Mouse (Mus musculus): ENCODE measurements around the gene Ppp2r5e. TPM values are rescaled to one million over a fixed set of nuclear protein-coding genes. Genes with fewer than 3 reads are reported as not detected.

Ppp2r5e gene
- polyA plus RNA-seq, 1 experiment from 2014 or later = 3.8 TPM

DNA sequence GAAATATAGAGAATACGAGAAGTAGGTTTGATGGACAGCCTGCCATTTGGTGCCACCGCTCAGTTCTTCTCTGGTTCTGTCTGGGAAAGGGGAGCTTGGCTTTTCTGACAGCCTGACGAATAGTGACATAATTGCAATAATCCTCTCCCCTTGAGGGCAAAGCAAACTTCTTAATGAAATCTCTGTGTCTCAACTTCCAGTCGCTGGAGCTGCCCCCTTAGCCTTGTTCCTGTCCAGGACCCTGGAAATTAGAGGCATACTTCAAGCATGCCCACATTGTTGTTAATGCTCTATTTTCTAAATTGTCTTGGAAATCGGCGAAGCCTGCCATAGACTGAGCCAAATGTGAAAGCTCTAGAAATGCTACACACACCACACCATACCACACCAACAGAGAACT, 167.3 kb downstream of the Ppp2r5e start:
- 75% methylated on average over 6 of the region's 6 CpGs for WGBS (ENCODE audit: insufficient replicate concordance)
- no peak overlapping the region for H3K27ac ChIP-seq (ENCODE audit: low read length)
- H3K36me3 ChIP-seq (ENCODE audit: control insufficient read depth, insufficient read depth) = no peaks in the 10 kb centered on the region
- H3K4me1 ChIP-seq (ENCODE audit: control insufficient read depth, low read depth, low read length) = no peaks in the 10 kb centered on the region
- no peak for ATAC-seq (ENCODE audit: low read depth)
- no peaks in the 10 kb centered on the region for H3K27me3 ChIP-seq (ENCODE audit: control insufficient read depth, insufficient read depth, low read depth, low read length)
- H3K4me3 ChIP-seq (ENCODE audit: low read depth, low read length) = no peak overlapping the region
- no peak overlapping the region for H3K9ac ChIP-seq (ENCODE audit: low read depth, low read length)
- no peak overlapping the region for H3K4me2 ChIP-seq (ENCODE audit: low read depth, low read length)
- H3K9me3 ChIP-seq (replicated peaks; ENCODE audit: control insufficient read depth, low read length) = no peaks in the 10 kb centered on the region

GRCm38 (mm10) chr12:75425882-75426281, 170.2 kb downstream of the Ppp2r5e start:
- no peaks in the 10 kb centered on the region for H3K36me3 ChIP-seq (ENCODE audit: control insufficient read depth, insufficient read depth)
- WGBS (ENCODE audit: insufficient replicate concordance) = 65% methylated on average over 7 of the region's 7 CpGs
- H3K4me1 ChIP-seq (ENCODE audit: control insufficient read depth, low read depth, low read length) = no peaks in the 10 kb centered on the region
- no peak for ATAC-seq (ENCODE audit: low read depth)
- no peaks in the 10 kb centered on the region for H3K27me3 ChIP-seq (ENCODE audit: control insufficient read depth, insufficient read depth, low read depth, low read length)
- H3K9ac ChIP-seq (ENCODE audit: low read depth, low read length) = no peak overlapping the region
- no peak overlapping the region for H3K27ac ChIP-seq (ENCODE audit: low read length)
- H3K4me3 ChIP-seq (ENCODE audit: low read depth, low read length) = no peak overlapping the region
- no peak overlapping the region for H3K4me2 ChIP-seq (ENCODE audit: low read depth, low read length)
- no peaks in the 10 kb centered on the region for H3K9me3 ChIP-seq (replicated peaks; ENCODE audit: control insufficient read depth, low read length)

DNA sequence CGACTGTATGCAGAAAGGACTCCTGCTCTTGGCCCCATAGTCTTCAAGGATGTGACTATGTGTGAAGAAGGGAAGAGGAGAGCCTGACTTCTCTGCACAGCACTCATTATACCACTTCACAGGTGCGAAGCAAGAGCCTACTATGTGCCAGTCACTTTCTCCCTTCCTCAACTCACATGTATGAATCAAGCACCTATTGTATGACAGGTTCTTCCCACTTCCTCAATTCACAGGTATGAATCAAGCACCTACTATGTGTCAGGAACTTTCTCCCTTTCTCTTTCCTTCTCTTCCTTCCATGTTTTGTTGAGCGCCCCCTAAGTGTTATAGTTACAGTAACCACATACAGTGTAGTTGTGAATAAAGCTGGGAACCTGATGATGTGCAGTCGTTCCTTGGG, 171.2 kb downstream of the Ppp2r5e start:
- Histone ChIP-seq H3K9me3 (replicated peaks; ENCODE audit: control insufficient read depth, low read length) (no peaks in the 10 kb centered on the region), H3K27me3 (ENCODE audit: control insufficient read depth, insufficient read depth, low read depth, low read length) (no peaks in the 10 kb centered on the region), H3K4me2 (ENCODE audit: low read depth, low read length) (no peak overlapping the region), H3K4me1 (ENCODE audit: control insufficient read depth, low read depth, low read length) (no peaks in the 10 kb centered on the region), H3K9ac (ENCODE audit: low read depth, low read length) (no peak overlapping the region), H3K27ac (ENCODE audit: low read length) (no peak overlapping the region), H3K36me3 (ENCODE audit: control insufficient read depth, insufficient read depth) (no peaks in the 10 kb centered on the region), H3K4me3 (ENCODE audit: low read depth, low read length) (no peak overlapping the region)
- ATAC-seq (ENCODE audit: low read depth) = no peak
- 57% methylated on average over 4 of the region's 4 CpGs for WGBS (ENCODE audit: insufficient replicate concordance)

DNA sequence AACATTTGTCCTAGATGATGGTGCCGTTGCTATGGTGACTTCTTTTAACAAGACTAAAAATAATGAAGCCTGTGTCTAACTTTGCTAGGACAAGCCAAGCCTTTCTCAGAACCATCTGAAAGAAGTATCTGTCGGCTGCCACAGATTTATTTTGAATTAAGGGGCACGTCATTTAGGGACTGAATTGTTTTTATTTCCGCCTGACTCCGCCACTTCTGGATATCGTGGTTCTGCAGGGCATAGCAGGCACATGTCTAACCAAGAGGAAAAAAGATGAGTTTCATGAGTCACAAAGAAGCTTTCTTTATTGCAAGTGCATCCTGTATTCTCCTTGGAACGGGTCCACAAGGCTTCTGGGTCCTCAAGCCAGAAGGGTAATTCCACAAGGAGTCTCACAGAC, 171.7 kb downstream of the Ppp2r5e start:
- Histone ChIP-seq H3K36me3 (ENCODE audit: control insufficient read depth, insufficient read depth) (no peaks in the 10 kb centered on the region), H3K27me3 (ENCODE audit: control insufficient read depth, insufficient read depth, low read depth, low read length) (no peaks in the 10 kb centered on the region), H3K9ac (ENCODE audit: low read depth, low read length) (no peak overlapping the region), H3K4me3 (ENCODE audit: low read depth, low read length) (no peak overlapping the region), H3K9me3 (replicated peaks; ENCODE audit: control insufficient read depth, low read length) (no peaks in the 10 kb centered on the region), H3K27ac (ENCODE audit: low read length) (no peak overlapping the region), H3K4me2 (ENCODE audit: low read depth, low read length) (no peak overlapping the region), H3K4me1 (ENCODE audit: control insufficient read depth, low read depth, low read length) (no peaks in the 10 kb centered on the region)
- 64% methylated on average over 7 of the region's 7 CpGs for WGBS (ENCODE audit: insufficient replicate concordance)
- no peak for ATAC-seq (ENCODE audit: low read depth)

- no peak within 1 kb of the TSS for H3K4me2 ChIP-seq (ENCODE audit: low read depth, low read length)
- no peak within 1 kb of the TSS for H3K27ac ChIP-seq (ENCODE audit: low read length)
- H3K4me3 ChIP-seq (ENCODE audit: low read depth, low read length) = no peak within 1 kb of the TSS
- H3K4me1 ChIP-seq (ENCODE audit: control insufficient read depth, low read depth, low read length) = no peaks in the 10 kb centered on the region
- H3K9me3 ChIP-seq (replicated peaks; ENCODE audit: control insufficient read depth, low read length) = no peaks in the 10 kb centered on the region
- ATAC-seq (ENCODE audit: low read depth) = no peak
- 60% methylated on average over 4 of the region's 4 CpGs for WGBS (ENCODE audit: insufficient replicate concordance)
- H3K9ac ChIP-seq (ENCODE audit: low read depth, low read length) = no peak within 1 kb of the TSS
- no peaks in the 10 kb centered on the region for H3K27me3 ChIP-seq (ENCODE audit: control insufficient read depth, insufficient read depth, low read depth, low read length)
- no peaks in the 10 kb centered on the region for H3K36me3 ChIP-seq (ENCODE audit: control insufficient read depth, insufficient read depth)
Observed at GRCm38 (mm10) chr12:75416681-75417080, 179.4 kb downstream of the Ppp2r5e start, which contains the start of gene Gphb5. TSS of gene Gphb5 (minus strand) at chr12:75416781.

DNA sequence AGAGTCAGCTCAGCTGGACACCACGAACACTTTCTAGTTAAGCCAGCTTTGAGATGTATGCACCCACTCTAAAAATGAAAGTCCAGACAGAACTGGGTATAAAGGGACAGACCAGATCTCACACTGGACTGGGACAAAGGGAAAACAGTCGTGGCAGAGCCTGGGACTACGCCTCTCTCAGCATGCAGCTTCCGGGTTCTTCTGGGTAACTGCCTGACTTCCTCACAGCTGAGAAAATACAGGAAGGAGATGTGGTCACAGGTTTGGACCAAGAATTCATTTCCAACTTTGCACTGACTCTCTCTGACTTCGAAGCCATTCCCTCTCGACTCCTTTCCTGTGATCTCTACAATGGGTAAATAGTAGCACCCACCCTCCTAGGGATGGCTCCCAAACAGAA, 181.1 kb downstream of the Ppp2r5e start:
- Histone ChIP-seq H3K9ac (ENCODE audit: low read depth, low read length) (no peak overlapping the region), H3K36me3 (ENCODE audit: control insufficient read depth, insufficient read depth) (no peaks in the 10 kb centered on the region), H3K9me3 (replicated peaks; ENCODE audit: control insufficient read depth, low read length) (no peaks in the 10 kb centered on the region), H3K4me3 (ENCODE audit: low read depth, low read length) (no peak overlapping the region), H3K27ac (ENCODE audit: low read length) (no peak overlapping the region), H3K27me3 (ENCODE audit: control insufficient read depth, insufficient read depth, low read depth, low read length) (no peaks in the 10 kb centered on the region), H3K4me1 (ENCODE audit: control insufficient read depth, low read depth, low read length) (no peaks in the 10 kb centered on the region), H3K4me2 (ENCODE audit: low read depth, low read length) (no peak overlapping the region)
- WGBS (ENCODE audit: insufficient replicate concordance) = 41% methylated on average over 6 of the region's 6 CpGs
- ATAC-seq (ENCODE audit: low read depth) = no peak

GRCm38 (mm10) chr12:75412964-75413363, 183.1 kb downstream of the Ppp2r5e start:
- Histone ChIP-seq H3K36me3 (ENCODE audit: control insufficient read depth, insufficient read depth) (no peaks in the 10 kb centered on the region), H3K9ac (ENCODE audit: low read depth, low read length) (no peak overlapping the region), H3K4me3 (ENCODE audit: low read depth, low read length) (no peak overlapping the region), H3K4me2 (ENCODE audit: low read depth, low read length) (no peak overlapping the region), H3K4me1 (ENCODE audit: control insufficient read depth, low read depth, low read length) (no peaks in the 10 kb centered on the region), H3K27ac (ENCODE audit: low read length) (no peak overlapping the region), H3K27me3 (ENCODE audit: control insufficient read depth, insufficient read depth, low read depth, low read length) (no peaks in the 10 kb centered on the region), H3K9me3 (replicated peaks; ENCODE audit: control insufficient read depth, low read length) (no peaks in the 10 kb centered on the region)
- no peak for ATAC-seq (ENCODE audit: low read depth)
- WGBS (ENCODE audit: insufficient replicate concordance) = 48% methylated on average over 9 of the region's 9 CpGs

Other genes starting within 250 kb of the Ppp2r5e start
- not detected in 2 replicates for gene Gphb5, start 179.5 kb downstream of the Ppp2r5e start, polyA plus RNA-seq (2015; fragmentation: Nextera tagmentation; extraction: Ambion mirVana)
- 2.8 and 3.6 TPM in 2 replicates for gene Wdr89, start 73.3 kb upstream of the Ppp2r5e start, polyA plus RNA-seq (2015; fragmentation: Nextera tagmentation; extraction: Ambion mirVana)
- 10.9 and 11.5 TPM in 2 replicates for gene Sgpp1, start 139.5 kb upstream of the Ppp2r5e start, polyA plus RNA-seq (2015; fragmentation: Nextera tagmentation; extraction: Ambion mirVana)
- gene Syne2, start 221.9 kb upstream of the Ppp2r5e start, polyA plus RNA-seq (2015; fragmentation: Nextera tagmentation; extraction: Ambion mirVana) = 6.1 TPM in 2 replicates